Mouse (Mus musculus) heart, embryonic 14.5 days (tissue): Measurements from ENCODE around the gene Pkp1. TPM values are rescaled to one million over a fixed set of nuclear protein-coding genes. Genes with fewer than 3 reads are reported as not detected.

Experiments used
- ATAC-seq: fragments of 200-750 bp; cut with Nextera tagmentation; 2 replicates; pipeline ENCODE4 v1.8.0; 2017; ENCODE audit warnings: low read depth, moderate TSS enrichment; ENCODE audit not compliant: insufficient number of reproducible peaks, insufficient read depth, low FRiP score
- H3K27ac ChIP-seq, 2 experiments: fragments of 200-500 bp in 1 of 2; fragments of 300-500 bp in 1 of 2; sonication (generic) in 1 of 2; replicated peaks in 1 of 2; 2 replicates each; pipeline ENCODE4 v1.5.1; 2012 to 2014; ENCODE audit warnings: low read depth in 2 of 2, low read length in 2 of 2, control low read depth in 1 of 2, mild to moderate bottlenecking in 1 of 2, mixed read lengths in 1 of 2; ENCODE audit not compliant: control insufficient read depth in 1 of 2, insufficient read depth in 1 of 2
- H3K27me3 ChIP-seq: fragments of 300-500 bp; sonication (generic); 2 replicates; pipeline ENCODE4 v1.6.1; 2014; ENCODE audit warnings: mild to moderate bottlenecking, low read length, control low read depth; ENCODE audit not compliant: control insufficient read depth, insufficient read depth
- H3K36me3 ChIP-seq: fragments of 300-500 bp; sonication (generic); 2 replicates; pipeline ENCODE4 v1.6.1; 2014; ENCODE audit warnings: mild to moderate bottlenecking, control low read depth, low read length, mixed read lengths; ENCODE audit not compliant: control insufficient read depth, insufficient read depth
- H3K4me1 ChIP-seq, 2 experiments: fragments of 200-500 bp in 1 of 2; fragments of 300-500 bp in 1 of 2; sonication (generic) in 1 of 2; 2 replicates each; pipeline ENCODE4 v1.6.1; 2012 to 2014; ENCODE audit warnings: low read length in 2 of 2, control low read depth in 1 of 2, mixed read lengths in 1 of 2; ENCODE audit not compliant: control insufficient read depth in 2 of 2, insufficient read depth in 2 of 2
- H3K4me2 ChIP-seq: fragments of 300-500 bp; sonication (generic); 2 replicates; pipeline ENCODE4 v1.6.1; 2014; ENCODE audit warnings: mild to moderate bottlenecking, low read length
- H3K4me3 ChIP-seq, 2 experiments: fragments of 200-500 bp in 1 of 2; fragments of 300-500 bp in 1 of 2; sonication (generic) in 1 of 2; 2 replicates each; pipeline ENCODE4 v1.5.1; 2012 to 2014; ENCODE audit warnings: low read length in 2 of 2, mild to moderate bottlenecking in 2 of 2, control low read depth in 1 of 2, low read depth in 1 of 2, moderate library complexity in 1 of 2; ENCODE audit not compliant: control insufficient read depth in 1 of 2, insufficient read depth in 1 of 2
- H3K9ac ChIP-seq: fragments of 300-500 bp; sonication (generic); 2 replicates; pipeline ENCODE4 v1.6.1; 2014; ENCODE audit warnings: mild to moderate bottlenecking, low read length
- H3K9me3 ChIP-seq: fragments of 300-500 bp; sonication (generic); 2 replicates; pipeline ENCODE4 v1.6.1; 2016; ENCODE audit warnings: low read length, control low read depth; ENCODE audit not compliant: control insufficient read depth
- WGBS: fragments of 180-500 bp; shearing (Covaris S2); extraction: QIAGEN DNeasy Blood & Tissue Kit; methylation state at CpG from one replicate; pipeline ENCODE4 v1.1.7; 2014; 5-methylcytosine and 5-hydroxymethylcytosine counted together
- polyA plus RNA-seq: library from polyadenylated mRNA; unstranded; fragments of >200 nt; fragmentation: Nextera tagmentation; extraction: Ambion mirVana; gene quantifications from 2 replicates; pipeline ENCODE4 v1.2.1, GENCODE M21; 2014

Pkp1 gene
- polyA plus RNA-seq, 1 experiment from 2014 or later: 0.08 TPM

DNA sequence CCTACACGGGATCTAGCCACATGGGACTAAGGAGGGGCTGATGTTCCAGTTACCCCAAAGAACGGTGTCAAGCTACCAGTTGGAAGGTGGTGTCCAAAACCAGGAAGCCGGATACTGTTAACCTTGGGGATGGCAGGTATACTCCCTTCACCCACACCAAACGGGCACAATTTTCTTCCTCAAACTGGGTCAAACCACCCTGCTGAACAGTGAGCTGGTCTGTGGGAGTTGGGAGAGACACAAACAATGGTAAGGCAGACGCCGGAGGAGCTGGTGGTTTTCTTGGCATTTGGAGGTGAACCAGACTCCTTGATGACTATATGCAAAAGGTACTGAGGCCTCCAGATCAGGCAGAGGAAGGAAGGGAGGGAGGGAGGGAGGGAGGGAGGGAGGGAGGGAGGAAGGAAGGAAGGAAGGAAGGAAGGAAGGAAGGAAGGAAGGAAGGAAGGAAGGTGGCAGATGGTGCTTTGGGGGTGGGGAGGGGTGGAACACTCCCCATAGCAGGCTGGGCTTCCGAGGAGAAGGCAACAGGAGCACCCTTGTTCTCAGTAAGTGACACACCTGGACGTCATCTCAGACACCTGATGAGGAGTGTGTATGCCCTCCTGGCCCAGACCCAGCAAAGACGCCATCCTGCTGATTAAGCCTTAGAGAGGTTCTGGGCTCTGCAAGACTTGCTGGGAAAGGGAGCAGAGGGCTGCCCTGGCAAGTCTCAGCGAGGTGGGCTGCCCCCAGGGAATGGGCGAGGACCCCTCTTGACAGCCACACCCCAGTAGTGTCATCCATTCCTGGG, 27.4 kb downstream of the Pkp1 start:
- Histone ChIP-seq H3K9me3 (no peaks in the 10 kb centered on the region), H3K36me3 (no peaks in the 10 kb centered on the region), H3K27ac (no peak overlapping the region), H3K9ac (no peak overlapping the region), H3K27me3 (peaks cover 3% of the 10 kb centered on the region; the same call in 1 of the 2 replicates), H3K4me2 (no peak overlapping the region), H3K4me3 (no peak overlapping the region), H3K4me1 (no peaks in the 10 kb centered on the region; a peak in 1 of 4 replicates)
- 61% methylated on average over 11 of the region's 11 CpGs for WGBS
- no peak for ATAC-seq

DNA sequence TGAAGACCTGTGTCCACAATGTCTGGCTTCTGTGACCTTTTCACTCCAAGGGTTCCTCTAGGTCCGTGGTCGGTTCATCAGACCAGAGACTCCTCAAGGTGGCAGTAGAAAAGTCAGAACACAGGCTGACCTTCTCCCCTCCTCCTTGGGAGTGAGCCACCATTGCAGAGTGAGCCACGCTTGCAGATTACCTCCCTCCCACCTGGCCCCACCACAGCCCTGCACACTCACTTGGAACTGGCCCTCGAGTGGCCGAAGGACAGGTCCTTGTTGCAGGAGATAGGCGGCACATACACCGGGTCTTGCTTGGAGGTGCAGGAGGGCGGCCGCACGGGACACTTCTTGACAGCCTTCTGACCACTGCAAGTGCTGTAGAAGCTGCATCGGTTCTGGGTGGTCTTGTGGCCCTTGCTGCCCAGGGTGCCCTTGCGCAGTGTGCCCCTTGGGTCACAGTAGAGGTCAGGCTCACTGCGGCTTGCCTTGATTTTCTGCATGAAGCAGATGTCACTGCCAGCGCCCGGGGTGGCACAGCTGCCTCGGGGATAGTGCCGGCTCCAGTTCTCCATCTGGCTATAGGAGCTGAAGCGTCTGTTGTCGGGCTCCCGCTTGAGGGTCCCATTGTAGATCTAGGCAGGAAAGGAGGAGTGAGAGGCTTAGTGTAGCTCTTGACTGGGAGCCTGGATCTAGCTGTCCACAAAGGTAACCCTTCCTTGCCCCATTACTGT, 29.4 kb downstream of the Pkp1 start:
- WGBS: 75% methylated on average over 20 of the region's 20 CpGs
- Histone ChIP-seq H3K27ac (no peak overlapping the region), H3K4me2 (no peak overlapping the region), H3K9me3 (no peaks in the 10 kb centered on the region), H3K27me3 (peaks cover 3% of the 10 kb centered on the region; the same call in 1 of the 2 replicates), H3K4me3 (no peak overlapping the region), H3K36me3 (no peaks in the 10 kb centered on the region), H3K9ac (no peak overlapping the region), H3K4me1 (no peaks in the 10 kb centered on the region; a peak in 1 of 4 replicates)
- no peak for ATAC-seq

DNA sequence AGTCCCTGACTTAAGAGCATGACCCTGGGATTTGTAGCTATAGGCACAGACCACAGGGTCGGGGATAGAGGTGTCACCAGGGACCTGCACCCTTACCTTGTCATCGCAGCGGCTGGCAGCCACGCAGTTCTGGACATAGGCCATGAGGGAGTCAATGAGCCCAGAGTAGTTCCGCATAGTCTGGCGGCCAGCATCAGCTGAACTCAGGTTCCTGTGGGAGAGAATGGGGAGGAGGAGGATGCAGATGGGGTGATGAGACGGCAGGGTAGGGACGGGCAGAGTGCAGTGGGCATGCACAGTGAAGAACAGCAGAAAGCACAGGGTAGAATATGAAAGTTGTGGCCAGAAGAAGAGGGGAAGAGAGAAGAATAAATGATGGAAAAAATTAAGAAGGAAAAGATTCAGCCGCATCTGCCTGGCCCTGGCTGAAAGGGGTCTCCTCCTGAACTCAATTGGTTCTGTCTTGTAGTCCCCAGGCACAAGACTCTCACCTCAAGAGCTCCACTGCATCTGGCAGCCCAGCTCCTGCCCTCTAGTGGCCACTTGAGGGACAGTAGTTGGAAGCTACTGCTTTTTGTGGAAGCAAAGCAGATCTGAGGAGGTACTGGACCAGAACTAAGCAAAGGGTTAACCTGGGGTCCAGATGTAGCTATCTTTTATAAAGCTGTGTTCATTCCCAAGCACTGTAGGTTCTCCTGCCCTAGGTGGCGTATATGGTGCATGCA, 36.5 kb downstream of the Pkp1 start:
- Histone ChIP-seq H3K4me2 (no peak overlapping the region), H3K27me3 (no peaks in the 10 kb centered on the region; the same call in none of the 2 replicates), H3K9ac (no peak overlapping the region), H3K4me3 (no peak overlapping the region), H3K27ac (no peak overlapping the region), H3K4me1 (no peaks in the 10 kb centered on the region), H3K36me3 (no peaks in the 10 kb centered on the region), H3K9me3 (no peaks in the 10 kb centered on the region)
- WGBS: 64% methylated on average over 10 of the region's 10 CpGs
- ATAC-seq: no peak

DNA sequence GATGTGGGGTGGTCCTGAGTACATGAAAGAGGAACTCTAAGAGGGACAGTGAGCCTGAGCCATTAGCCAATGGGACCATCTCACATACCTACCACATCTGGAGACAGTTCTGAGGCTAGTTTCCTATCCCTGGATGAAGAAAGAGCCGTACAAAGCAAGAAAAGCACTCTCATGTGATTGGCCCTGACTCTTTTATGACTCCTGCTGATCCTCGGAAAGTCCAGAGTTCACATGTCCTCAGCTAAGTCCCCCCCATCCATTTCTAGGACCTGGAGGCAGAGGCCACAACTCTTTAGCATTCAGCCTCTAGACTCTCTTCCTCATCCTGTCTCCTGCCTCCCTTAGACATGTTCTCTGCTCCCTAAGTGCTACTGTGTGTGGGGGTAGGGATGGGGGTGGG, 41.8 kb downstream of the Pkp1 start:
- Histone ChIP-seq H3K9me3 (no peaks in the 10 kb centered on the region), H3K4me2 (no peak overlapping the region), H3K36me3 (no peaks in the 10 kb centered on the region), H3K27ac (no peak overlapping the region), H3K27me3 (no peaks in the 10 kb centered on the region; the same call in none of the 2 replicates), H3K4me3 (no peak overlapping the region), H3K4me1 (no peaks in the 10 kb centered on the region), H3K9ac (no peak overlapping the region)
- ATAC-seq: no peak
- 78% methylated on average over 2 of the region's 2 CpGs for WGBS

DNA sequence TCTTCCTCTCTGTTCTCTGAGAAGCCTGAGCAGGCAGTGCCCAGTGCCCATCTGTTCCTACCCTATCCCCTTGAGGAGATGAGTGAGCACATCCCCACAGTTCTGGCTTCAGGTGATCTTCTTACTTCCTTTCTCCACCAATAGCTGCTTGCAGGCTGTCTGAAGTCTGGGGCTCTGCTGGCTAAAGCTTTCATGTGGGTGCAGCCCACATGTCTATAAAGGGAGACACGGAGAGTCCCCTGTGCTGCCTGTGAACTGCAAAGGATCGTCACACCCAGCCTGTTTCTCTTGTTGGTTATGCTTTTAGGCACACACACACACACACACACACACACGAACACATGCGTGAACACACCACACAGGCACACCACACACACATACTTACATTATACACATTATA, 46.0 kb downstream of the Pkp1 start:
- no peak overlapping the region for H3K27ac ChIP-seq
- no peak overlapping the region for H3K4me3 ChIP-seq
- no peak for ATAC-seq
- no peaks in the 10 kb centered on the region for H3K9me3 ChIP-seq
- H3K36me3 ChIP-seq: no peaks in the 10 kb centered on the region
- H3K4me1 ChIP-seq: no peaks in the 10 kb centered on the region
- H3K27me3 ChIP-seq: no peaks in the 10 kb centered on the region
- WGBS: 75% methylated on average over 4 of the region's 4 CpGs
- H3K9ac ChIP-seq: no peak overlapping the region
- H3K4me2 ChIP-seq: no peak overlapping the region

DNA sequence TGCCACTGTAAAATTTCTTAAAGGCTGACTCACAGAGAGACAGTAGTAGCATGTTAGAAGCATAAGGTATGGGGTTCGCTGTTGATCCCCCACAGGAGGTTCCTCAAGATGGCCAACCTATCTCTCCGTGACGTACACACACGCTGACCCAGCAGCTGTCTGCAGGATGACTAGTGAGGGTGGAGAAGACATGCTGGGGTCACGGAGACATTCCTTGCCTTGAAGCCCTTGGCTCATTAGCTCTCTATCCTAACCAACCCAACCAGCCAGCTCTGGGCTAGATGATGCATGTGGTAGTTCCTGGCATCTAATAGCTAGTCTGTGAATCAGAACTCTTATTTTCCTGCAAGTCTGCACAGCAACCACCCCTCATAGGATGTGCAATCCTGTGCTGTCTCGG, 50.4 kb downstream of the Pkp1 start:
- Histone ChIP-seq H3K36me3 (no peaks in the 10 kb centered on the region), H3K4me1 (peaks cover 0 to 3% of the 10 kb centered on the region in 2 experiments; a peak in 1 of 4 replicates), H3K9ac (no peak overlapping the region), H3K27me3 (peaks cover 4% of the 10 kb centered on the region; the same call in 1 of the 2 replicates), H3K9me3 (no peaks in the 10 kb centered on the region), H3K4me2 (no peak overlapping the region), H3K27ac (no peak overlapping the region), H3K4me3 (no peak overlapping the region)
- ATAC-seq: no peak
- 86% methylated on average over 6 of the region's 6 CpGs for WGBS

DNA sequence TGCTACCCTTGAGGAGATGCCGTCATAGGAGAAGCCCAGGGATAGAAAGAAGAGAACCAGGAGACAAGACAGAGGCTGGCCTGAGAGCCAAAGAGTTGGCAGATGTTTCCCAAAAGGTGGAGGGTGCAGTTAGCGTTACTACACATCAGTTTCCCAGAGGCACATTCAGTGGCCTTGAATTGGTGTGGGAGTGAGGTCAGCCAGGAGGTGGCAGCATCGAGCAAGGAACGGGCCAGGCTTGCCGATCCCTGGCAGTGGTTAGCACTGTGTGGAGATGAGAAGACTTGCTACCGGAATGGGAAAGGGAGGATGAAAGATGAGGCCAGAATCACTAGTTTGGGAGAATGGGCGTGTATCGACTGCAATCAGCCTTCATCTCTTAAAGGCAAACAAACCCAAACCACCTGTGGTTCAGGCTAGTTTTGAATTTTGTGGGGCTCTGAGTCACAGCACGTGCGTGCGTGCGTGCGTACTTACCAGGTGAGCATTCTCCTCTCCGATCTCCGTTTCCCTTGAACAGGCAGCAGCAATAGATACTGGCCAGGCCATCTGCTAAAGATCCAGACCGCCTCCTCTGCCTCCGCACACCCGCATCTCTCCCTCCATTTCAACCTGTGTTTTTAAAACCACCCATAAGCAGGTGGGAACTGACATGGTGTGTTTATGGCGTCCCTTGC, 53.4 kb downstream of the Pkp1 start:
- Histone ChIP-seq H3K9me3 (no peaks in the 10 kb centered on the region), H3K27me3 (peaks cover 4% of the 10 kb centered on the region; the same call in 1 of the 2 replicates), H3K4me3 (no peak overlapping the region), H3K4me1 (peaks cover 25 to 28% of the 10 kb centered on the region in 2 experiments), H3K27ac (no peak overlapping the region), H3K36me3 (no peaks in the 10 kb centered on the region), H3K9ac (no peak overlapping the region), H3K4me2 (no peak overlapping the region)
- no peak for ATAC-seq
- WGBS: 43% methylated on average over 19 of the region's 19 CpGs
